Mouse (Mus musculus): ENCODE measurements around the gene Rnf227.
"Not testable (repeated sequence)": the region's sequence is repeated elsewhere in the genome, so short reads cannot be mapped to it uniquely, and the experiment has no call there.

Rnf227 gene

DNA sequence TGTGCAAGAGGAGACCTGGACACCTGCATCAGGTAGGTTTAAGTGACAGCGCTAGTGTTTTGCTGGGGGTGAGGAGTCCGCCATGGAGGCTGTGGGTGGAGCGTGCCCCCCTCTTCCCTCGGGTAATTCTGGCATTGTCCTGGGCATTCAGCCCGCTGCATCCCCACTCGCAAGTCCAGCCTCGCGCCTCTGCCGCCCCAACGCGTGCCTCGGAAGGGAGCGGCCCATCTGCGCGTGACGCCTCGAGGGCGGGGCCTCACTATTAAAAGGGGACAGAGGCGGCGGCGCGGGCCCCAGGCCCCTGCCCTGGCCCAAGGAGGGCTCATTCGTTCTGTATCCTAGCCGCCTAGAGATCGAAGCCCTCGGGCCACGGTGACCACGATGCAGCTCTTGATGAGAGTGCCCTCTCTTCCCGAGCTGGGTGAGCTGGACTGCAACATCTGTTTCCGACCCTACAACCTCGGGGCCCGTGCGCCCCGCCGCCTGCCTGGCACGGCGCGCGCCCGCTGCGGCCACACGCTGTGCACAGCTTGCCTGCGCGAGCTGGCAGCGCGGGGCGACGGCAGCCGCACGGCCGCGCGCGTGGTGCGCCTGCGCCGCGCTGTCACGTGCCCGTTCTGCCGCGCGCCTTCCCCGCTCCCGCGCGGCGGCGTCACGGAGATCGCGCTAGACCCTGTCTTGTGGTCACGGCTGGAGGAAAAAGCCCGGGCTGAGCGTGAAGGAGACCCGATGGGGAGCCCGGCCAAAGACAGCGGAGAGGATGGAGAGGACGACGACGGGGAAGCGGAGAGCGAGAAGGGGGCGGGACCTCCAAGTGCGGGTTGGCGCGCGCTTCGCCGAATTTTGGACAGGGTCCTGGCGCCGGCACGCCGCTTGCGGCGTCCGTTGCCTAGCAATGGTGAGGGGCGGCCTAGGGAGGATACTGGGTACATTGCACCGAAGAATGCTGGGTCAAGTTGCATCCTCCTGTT is at the start of gene Rnf227:
TSS of gene Rnf227 (plus strand) at position 301 of the 971 bp plus-strand sequence.
- DNase-seq (ENCODE audit: low spot score in 2 of 2): peak; percentile 35 to 46

DNA sequence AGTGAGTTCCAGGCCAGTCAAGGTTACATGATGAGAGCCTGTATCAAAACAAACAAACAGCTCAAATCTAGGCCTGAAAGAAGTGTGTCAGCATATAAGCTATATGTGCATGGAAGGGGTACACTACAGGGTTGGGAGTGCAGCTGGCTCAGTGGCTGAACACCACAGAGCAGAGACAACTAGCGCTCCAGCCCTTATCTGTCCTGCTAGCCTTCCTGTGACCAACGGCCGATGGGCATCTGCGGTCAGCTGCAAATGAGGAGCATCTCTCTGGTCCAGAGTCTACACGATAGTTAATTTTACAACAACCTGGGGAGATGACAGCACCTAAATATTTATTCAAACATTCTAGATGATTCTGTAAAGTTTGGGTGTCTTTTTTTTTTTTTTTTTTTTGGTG is 49.1 kb upstream of the Rnf227 start:
- DNase-seq (ENCODE audit: low spot score in 2 of 2): no peak

DNA sequence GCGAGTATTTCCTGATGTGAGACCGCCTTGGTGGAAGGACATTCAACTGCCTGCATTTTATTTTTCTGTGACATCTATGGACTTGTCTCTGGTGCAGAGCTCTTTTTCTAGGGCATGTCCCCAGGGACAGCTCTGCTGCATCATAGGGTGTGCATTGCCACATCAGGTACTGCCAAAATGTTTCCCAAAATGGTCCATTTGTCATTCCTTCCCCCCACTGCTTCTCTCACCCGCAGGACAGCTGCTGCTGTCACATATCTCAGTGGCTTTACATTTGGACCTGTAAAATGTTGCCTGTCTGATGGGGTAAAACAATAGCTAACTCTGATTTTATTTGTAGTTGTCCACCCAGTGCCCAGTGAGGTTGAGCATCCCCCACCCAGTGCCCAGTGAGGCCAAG is 45.0 kb upstream of the Rnf227 start:
- no peak for DNase-seq (ENCODE audit: low spot score in 2 of 2)

DNA sequence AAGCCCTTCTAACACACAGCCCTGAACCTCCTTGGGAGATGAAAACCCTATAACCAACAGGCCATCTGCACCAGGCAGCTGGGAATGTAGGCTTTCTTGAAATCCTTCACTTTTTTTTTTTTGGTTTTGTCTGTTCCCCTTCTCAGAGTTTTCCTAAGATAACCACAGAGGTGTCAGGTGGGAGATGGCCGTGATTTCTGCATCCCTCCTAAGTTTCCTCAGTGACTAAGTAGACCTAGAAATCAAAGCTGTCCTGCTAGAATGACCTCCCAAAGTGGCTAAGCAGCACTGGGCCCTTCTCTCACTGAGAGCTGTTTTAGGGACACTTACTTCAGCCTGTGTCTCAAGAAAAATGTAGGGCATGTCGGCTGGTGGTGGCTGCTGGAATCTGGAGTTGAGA is 42.5 kb upstream of the Rnf227 start:
- DNase-seq (ENCODE audit: low spot score in 2 of 2): no peak

DNA sequence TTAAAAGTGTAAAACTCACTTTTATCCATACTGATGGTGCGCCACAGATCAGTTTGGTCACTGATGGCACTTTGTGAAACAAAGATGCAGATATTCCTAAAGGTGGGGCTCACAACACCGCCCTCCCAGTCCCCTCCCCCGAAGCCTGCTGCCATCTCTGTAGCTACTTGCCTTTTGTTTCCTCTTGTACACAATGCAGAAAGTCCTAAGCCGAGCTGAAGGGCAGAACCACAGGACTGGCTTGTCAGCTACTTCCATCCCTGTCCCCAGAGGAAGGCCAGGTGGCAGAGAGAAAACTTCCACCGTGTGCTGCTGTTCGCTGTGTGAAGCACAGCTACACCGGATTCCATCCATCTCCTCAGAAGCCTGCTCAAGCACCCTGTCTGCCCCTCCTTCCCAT is 42.0 kb upstream of the Rnf227 start:
- DNase-seq (ENCODE audit: low spot score in 2 of 2): no peak

DNA sequence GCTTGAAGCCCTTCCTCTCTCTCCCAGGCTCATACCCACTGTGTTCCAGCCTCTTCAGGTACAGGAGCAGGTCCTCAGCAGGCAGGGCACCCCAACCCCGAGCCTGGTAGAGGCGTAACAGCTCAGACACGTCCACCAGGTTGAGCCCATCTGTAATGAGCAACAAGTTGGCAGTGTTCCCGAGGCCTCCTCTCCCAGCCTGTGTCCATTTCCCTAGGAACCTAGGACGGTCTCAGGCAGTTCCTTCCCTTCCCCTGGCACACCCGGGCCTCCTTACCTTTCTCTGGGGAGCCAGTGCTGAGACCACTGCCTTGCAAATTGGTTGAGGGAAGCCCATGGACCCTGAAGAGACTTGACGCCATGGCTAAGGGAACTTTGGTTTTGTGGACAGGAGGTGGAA is 37.4 kb upstream of the Rnf227 start:
- no peak for DNase-seq (ENCODE audit: low spot score in 2 of 2)

DNA sequence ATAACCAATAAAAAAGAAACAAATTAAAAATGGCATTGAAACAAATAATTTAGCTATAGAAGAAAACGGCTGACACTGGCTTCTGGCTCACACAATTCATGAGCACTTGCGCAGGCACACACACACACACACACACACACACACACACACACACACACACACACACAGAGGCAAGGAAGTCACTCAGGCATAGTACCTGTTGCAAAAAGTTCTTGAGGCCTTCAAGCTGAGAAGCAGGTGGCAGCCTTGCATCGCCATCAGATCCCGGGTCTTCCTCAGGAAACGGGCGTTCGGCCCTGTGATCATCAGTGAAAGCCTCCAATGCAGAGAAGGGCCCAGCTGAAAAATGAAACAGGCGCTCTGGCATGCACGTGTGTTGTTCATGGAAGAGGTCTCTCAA is 35.0 kb upstream of the Rnf227 start:
- no peak for DNase-seq (ENCODE audit: low spot score in 2 of 2)

DNA sequence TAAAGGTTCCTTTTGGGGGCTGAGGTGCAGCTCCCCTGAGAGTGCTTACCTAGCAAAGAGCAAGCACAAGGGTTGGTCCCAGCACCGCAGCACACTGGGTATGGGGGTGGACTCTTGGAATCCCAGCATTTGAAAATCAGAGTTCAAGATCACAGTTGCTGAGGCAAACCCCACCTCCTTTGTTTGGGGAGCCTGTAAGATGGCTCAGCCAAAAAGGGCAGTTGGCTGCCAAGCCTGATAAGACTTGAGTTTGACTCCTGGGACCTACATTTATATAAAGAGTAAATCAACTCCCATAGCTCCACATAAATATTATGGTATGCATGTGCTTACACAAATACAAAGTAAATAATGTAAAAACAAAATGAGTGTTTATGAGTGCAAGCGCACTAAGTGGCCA is 34.2 kb upstream of the Rnf227 start:
- DNase-seq (ENCODE audit: low spot score in 2 of 2): no peak

DNA sequence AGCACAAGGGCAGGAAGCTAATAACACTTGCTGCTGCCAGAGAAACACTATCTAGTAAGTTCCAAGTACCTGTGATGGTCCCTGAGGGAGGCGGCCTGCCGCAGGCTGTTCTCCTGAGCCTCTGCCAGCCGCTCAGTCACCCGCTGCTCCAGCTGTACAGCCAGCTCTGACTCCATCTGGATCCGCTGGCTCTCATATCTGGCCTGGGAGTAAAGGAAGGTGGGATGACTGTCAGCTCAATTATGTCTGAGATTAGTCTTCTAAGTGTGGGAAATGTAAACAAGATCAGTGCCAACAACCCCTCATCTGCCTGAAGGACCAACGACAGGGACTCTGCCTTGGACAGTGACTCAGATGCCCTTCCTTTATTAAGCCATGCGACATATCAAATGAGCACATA is 29.0 kb upstream of the Rnf227 start:
- DNase-seq (ENCODE audit: low spot score in 2 of 2): no peak

DNA sequence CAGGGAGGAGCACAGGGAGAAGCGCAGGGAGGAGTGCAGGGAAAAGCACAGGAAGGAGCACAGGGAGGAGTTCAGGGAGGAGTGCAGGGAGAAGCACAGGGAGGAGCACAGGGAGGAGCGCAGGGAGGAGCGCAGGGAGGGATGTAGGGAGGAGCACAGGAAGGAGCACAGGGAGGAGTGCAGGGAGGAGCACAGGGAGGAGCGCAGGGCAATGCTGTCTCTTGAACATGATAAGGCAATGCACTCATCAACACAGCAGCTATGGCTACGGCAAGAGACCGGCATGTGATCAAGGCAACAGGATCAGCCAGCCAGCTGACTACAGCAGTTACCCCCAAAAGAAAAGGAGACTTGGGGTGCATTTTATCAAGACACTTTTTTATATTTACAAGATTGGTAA is 23.9 kb upstream of the Rnf227 start:
- no peak for DNase-seq (ENCODE audit: low spot score in 2 of 2)

DNA sequence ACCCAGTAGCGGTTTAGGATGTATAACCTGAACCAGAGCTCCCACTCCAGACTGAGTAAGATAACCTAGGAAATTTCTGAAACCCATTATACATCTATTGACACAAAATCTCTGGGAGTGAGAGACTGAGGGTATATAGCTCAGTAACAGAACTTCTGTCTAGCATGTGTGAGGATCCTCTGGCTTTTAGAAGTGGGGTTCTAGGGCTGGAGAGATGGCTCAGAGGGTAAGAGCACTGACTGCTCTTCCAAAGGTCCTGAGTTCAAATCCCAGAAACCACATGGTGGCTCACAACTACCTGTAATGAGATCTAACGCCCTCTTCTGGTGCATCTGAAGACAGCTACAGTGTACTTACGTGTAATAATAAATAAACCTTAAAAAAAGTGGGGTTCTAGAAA is 22.3 kb upstream of the Rnf227 start:
- not testable (repeated sequence) for DNase-seq (ENCODE audit: low spot score in 2 of 2)

DNA sequence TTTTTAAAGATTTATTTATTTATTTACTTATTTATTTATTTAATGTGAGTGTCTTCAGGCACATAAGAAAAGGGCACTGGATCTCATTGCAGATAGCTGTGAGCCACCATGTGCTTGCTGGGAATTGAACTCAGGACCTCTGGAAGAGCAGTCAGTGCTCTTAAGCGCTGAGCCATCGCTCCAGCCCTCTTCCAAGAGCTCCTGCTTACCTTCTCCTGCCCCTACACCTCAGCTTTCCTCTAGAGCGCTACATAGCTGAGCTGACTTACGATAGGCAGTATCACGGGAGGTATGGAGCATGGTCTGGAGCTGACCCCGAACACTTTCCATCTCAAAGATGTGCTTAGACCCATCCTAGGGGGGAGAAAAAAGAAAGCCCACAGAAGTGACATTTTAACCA is 18.7 kb upstream of the Rnf227 start:
- no peak for DNase-seq (ENCODE audit: low spot score in 2 of 2)

DNA sequence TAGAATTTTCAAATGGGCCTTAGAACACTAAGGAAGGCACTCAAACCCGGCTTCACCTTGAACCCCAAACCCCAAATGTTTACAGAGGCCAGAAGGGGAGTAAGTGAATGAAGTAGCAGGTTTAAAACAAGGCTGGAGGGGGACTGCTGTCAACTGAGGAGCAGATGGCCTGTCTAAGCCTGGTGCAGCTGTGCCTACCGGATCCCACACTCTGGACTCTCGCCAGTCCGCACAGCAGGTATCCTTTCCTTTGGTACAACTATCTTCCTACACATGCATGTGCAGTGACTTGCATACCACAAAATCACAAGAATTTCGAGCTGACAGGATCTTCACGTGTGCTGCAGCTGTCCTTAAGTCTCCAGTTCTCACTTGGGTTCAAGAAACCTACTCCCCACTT is 18.3 kb upstream of the Rnf227 start:
- no peak for DNase-seq (ENCODE audit: low spot score in 2 of 2)

DNA sequence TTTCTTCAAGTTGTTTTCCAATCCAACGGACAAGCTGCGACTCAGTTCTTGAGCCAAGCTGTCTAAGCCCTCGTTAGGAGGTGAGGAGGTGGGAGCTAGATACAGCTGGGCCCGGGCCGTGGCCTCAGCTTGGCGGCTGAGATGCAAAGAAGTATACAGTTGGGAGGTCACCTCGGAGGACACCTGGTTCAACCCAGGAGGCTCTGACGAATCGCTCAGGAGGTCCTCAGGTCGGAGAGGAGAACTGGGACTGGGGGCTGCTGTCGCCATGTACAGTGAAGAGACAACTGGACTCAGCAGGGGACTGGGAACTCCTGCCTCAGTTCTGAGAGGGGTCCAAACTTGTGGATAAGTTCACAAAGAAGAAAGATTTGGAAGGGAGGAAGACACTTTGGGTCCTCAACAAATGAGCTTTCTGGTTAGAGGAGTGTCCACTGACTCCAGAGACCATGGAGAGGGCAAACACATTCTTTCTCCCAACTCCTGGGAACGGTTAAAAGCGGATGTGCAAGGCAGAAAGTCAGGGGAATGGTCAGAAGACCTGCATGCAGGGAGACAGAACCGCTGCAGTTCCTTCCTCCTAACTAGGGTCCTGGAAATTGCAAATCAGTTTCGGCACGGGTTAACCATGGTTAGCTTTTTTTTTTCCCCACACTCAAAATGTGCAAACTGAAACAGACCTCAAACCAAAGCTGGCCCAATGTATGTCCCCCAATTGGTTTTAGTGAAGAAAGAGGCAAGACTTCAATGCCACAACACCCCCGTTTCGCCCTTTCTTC is 17.4 kb upstream of the Rnf227 start:
- no peak for DNase-seq (ENCODE audit: low spot score in 2 of 2)

DNA sequence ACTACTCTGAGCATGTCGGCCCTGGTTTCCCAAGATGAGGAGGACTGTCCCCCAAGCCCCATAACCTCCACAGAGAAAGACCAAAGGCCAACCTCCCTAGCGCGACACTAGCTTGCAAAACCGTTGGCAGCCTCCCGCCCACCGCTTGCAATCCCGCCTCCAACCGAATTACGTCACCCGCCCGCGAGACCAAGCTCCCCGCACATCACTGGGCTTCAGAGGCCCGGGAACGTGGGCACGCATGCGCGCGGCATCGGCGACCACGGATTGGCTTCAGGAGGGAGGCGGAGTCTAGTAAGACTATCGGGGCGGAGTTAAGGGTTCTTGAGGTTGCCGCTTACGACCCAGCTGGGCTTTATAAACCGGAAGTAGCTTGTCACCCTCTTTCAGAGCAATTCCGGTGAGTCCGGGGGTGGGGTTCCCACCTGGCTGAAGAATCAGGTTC is 16.6 kb upstream of the Rnf227 start, which contains the start of the genes Cntrob and Trappc1:
TSS of gene Cntrob (minus strand) at position 109 of the 445 bp plus-strand sequence.
TSS of gene Trappc1 (plus strand) at position 314 of the 445 bp plus-strand sequence.
- peak; percentile 98 for DNase-seq (ENCODE audit: low spot score in 2 of 2)

DNA sequence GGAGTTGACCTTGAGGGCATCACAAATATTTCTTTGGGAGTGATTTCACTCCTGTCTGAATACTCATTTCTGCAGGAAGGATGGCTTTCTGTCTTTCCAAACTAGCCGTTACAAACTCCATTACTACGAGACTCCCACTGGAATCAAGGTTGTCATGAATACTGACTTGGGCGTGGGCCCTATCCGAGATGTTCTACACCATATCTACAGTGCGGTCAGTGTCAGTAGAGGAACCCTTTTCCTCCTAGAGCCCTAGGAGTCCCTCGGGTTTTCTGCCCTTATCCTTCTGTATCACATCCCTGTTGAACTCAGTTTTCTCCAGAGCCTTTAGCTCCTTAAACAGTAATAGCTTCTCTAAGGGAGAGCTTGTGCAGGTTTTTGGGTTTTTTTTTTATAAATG is 15.5 kb upstream of the Rnf227 start:
- no peak for DNase-seq (ENCODE audit: low spot score in 2 of 2)

DNA sequence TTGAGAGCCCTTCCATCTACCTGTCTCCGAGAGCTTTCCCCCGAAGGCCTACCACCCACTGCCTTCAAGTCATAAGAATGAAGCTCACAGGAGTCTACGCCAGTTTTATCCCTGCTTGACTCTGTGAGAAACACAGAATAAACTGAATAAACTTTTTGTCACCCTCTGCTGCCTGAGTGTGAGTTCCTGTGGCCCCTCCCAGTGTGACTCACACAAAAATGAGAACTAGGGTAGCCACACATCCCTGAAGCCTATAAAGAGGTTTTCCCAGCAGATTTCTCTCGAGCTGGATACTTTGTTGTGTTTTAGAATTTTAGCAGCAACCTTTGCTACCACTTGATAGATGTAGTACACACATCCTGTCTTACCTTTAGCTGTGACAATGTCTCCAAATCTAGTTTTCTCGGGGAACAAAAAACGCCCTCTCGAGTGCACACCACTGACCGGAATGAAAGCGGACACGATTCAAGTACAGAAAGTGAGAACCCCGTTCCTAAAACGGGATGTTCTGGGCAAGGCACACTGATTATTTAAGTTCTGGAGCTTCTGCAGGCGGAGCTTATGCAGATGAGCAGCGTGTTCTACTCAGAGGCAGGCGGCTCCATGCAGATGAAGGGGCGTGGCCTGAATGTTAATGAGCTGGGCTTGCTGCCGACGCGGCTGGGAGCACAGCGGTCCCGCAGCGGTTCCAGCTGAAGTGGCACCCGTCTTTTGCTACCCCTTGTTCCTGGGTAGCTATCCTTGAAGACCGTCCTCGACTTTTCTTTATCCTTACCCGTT is 14.4 kb upstream of the Rnf227 start, which contains the start of gene Kcnab3:
TSS of gene Kcnab3 (plus strand) at position 631 of the 780 bp plus-strand sequence.
- peak; percentile 74 to 84 for DNase-seq (ENCODE audit: low spot score in 2 of 2)

DNA sequence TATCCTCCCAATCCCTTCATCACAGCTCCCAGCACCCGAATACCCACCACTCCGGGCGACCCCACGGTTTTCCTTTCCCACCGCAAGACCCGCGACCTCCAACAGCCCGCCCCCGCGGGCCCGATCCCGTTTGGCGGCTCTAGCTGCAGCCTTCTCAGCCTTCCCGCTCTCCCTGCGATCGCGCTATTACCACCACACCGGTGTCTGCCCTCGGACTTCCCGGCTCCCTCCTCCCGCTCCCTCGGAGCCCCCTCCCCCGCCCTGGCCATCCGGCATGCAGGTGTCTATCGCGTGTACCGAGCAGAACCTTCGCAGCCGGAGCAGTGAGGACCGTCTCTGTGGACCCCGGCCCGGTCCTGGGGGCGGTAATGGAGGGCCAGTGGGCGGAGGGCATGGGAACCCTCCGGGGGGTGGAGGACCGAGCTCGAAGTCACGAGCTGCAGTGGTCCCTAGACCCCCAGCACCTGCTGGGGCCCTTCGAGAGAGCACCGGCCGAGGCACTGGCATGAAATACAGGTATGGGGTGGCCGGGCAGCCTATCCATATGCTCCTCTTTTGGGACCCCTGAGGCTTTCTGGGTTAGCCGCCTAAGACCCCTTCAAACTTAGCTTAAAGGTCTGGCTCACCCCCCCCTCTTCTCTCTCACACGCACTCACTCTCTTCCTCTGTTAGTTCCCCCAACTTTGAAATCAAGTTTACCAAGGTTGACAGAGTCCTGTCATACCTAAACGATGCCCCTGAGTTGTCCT is 13.7 kb upstream of the Rnf227 start:
- no peak for DNase-seq (ENCODE audit: low spot score in 2 of 2)

DNA sequence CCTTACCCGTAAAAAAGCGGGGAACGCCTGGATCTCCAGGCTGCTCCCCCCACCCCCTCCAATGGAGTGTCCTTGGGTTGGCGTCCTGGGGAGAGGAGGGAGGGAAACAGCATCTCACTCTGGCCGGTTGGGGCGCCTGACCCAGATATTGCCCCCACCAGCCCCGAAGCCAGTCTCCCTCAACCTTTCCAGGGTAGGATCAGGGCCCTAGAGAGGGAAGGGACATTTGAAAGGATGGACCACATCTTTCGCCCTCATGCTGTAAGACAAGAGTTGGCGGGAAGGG is 13.2 kb upstream of the Rnf227 start:
- no peak for DNase-seq (ENCODE audit: low spot score in 2 of 2)

DNA sequence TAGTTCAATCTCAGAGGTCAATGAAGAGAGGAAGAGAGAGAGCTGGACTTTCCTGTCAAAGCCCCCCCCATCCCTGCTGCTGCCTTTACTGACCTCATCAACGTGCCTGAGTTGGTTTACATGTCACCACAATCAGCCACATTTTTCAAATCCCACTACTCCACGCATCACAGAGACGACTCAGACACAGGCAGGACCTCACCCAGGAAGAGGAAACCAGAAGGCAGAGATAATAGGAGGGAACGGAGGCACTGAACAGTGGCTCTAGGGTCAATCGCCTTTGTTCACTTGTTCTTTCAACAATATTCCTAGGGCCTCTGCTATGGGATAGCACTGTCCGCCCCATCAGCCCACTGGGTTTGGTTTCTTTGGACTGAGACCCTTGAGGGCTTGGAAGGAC is 12.6 kb upstream of the Rnf227 start:
- DNase-seq (ENCODE audit: low spot score in 2 of 2): no peak

DNA sequence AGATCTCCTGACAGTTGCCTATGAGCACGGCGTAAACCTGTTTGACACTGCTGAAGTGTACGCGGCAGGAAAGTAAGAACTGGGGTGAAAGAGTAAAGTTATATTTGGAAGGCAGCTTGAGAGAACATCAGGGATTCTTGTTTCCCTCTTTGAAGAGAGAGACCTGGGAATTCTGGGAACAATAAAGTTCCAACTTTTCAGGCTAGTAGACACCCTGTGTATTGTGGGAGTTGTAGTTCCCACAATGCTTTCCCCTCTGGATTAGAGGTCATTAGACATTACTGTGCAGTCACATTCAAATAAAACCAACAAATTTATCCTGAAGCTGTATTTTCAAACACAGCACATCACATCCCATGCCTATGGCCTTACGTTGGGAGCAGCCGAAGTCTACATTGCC is 11.7 kb upstream of the Rnf227 start:
- DNase-seq (ENCODE audit: low spot score in 2 of 2): no peak

Data from spleen, postnatal 14 days (tissue).